Mouse (Mus musculus) spleen, adult 2 months (tissue): ENCODE results near the gene Fxyd3. TPM values are rescaled to one million over a fixed set of nuclear protein-coding genes. Genes with fewer than 3 reads are reported as not detected.

Experiments
- DNase-seq, 2 experiments: peaks; one replicate each; pipeline versions ENCODE4 v3.0.0 to v3.0.0-alpha.2; 2012 to 2021; ENCODE audit warnings: low spot score in 2 of 2, low read depth in 1 of 2
- H3K27ac ChIP-seq: fragments of 200-500 bp; 2 replicates; pipeline ENCODE4 v1.5.1; 2012; ENCODE audit warnings: low read length, inconsistent platforms; ENCODE audit not compliant: insufficient read depth
- H3K27me3 ChIP-seq: fragments of 200-500 bp; 2 replicates; pipeline ENCODE4 v1.6.1; 2012; ENCODE audit warnings: mild to moderate bottlenecking, moderate library complexity, low read length, inconsistent platforms; ENCODE audit not compliant: control insufficient read depth, insufficient read depth
- H3K36me3 ChIP-seq: fragments of 200-500 bp; 2 replicates; pipeline ENCODE4 v1.6.1; 2012; ENCODE audit warnings: mild to moderate bottlenecking, low read length, inconsistent platforms; ENCODE audit not compliant: control insufficient read depth, insufficient read depth
- H3K4me1 ChIP-seq: fragments of 200-500 bp; 2 replicates; pipeline ENCODE4 v1.6.1; 2011; ENCODE audit warnings: inconsistent platforms; ENCODE audit not compliant: control insufficient read depth, insufficient read depth, insufficient read length
- H3K4me3 ChIP-seq: fragments of 200-500 bp; 2 replicates; pipeline ENCODE4 v1.5.1; 2011; ENCODE audit warnings: mild to moderate bottlenecking, inconsistent platforms; ENCODE audit not compliant: insufficient read depth, insufficient read length; ENCODE audit errors: extremely low read depth
- CTCF ChIP-seq: fragments of 200-500 bp; IDR thresholded peaks from 2 replicates; pipeline ENCODE4 v1.5.1; 2011; ENCODE audit warnings: mild to moderate bottlenecking, inconsistent platforms; ENCODE audit not compliant: insufficient read depth, insufficient read length, insufficient replicate concordance; ENCODE audit errors: extremely low read depth
- POLR2A ChIP-seq: fragments of 200-500 bp; IDR thresholded peaks from 2 replicates; pipeline ENCODE4 v1.6.1; 2011; ENCODE audit warnings: low read depth, low read length, inconsistent platforms
- WGBS: fragments of 180-500 bp; shearing (Covaris S2); methylation state at CpG from one replicate; pipeline ENCODE4 v1.1.7; 2018; 5-methylcytosine and 5-hydroxymethylcytosine counted together
- polyA plus RNA-seq: library from polyadenylated mRNA; depleted of rRNA; stranded (reverse); fragments of >200 nt; gene quantifications from 2 replicates; pipeline ENCODE4 v1.2.3, GENCODE M21; 2012

Fxyd3 gene
- polyA plus RNA-seq, 1 experiment = 1.8 TPM

DNA sequence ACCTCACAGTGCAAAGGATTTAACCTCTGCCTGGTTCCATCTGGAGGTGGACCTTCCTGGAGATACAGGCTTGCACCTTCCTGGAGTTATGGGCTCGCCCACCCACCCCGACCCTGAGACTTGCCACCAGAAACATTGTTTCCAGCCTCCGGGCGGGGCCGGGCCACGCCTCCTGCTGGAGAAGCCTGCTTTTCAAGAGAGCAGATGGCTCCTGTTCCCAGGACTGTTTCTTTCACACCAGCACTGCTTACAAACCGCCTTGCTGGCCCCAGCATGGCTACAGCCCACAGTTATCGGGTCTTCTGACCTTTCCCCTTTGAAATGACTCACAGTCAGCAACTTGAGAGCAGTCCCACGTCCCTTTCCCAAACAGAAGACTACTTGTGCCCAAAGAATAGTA is 4.2 kb downstream of the Fxyd3 start:
- TF ChIP-seq POLR2A = no peak
- no peak for TF ChIP-seq CTCF
- H3K27ac ChIP-seq = no peak overlapping the region
- H3K27me3 ChIP-seq = no peaks in the 10 kb centered on the region
- WGBS = 90% methylated on average over 9 of the region's 9 CpGs
- H3K4me1 ChIP-seq = no peaks in the 10 kb centered on the region
- no peak overlapping the region for H3K4me3 ChIP-seq
- no peak for DNase-seq
- no peaks in the 10 kb centered on the region for H3K36me3 ChIP-seq

- Histone ChIP-seq H3K4me3 (no peak overlapping the region), H3K27me3 (no peaks in the 10 kb centered on the region), H3K27ac (no peak overlapping the region), H3K36me3 (no peaks in the 10 kb centered on the region), H3K4me1 (no peaks in the 10 kb centered on the region)
- TF ChIP-seq CTCF (no peak), POLR2A (no peak)
- 89% methylated on average over 6 of the region's 6 CpGs for WGBS
- no peak for DNase-seq
These were observed 6.2 kb downstream of the Fxyd3 start for GRCm38 (mm10) chr7:31070324-31070723.

DNA sequence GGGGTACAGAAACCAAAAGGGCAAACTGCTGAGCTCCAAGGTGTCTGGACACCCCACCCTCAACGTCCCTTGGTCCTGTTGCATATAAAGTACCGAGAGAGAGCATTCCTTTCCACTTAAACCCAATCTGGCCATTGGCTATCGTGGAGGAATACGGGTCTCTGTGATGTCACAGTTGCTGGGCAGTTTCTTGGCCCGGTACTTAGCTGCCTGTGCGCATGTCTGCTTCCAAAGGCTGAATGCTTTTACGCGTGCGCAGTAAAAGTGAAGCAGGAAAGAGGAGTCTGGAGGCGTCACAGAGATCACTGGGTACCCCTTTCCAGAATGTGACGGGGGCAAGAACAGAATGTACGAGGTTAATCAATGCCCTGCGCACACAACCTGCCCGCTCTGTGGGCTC is 7.0 kb downstream of the Fxyd3 start:
- Histone ChIP-seq H3K4me3 (no peak overlapping the region), H3K27me3 (no peaks in the 10 kb centered on the region), H3K27ac (no peak overlapping the region), H3K36me3 (no peaks in the 10 kb centered on the region), H3K4me1 (no peaks in the 10 kb centered on the region)
- DNase-seq = no peak
- WGBS = 87% methylated on average over 14 of the region's 14 CpGs
- TF ChIP-seq CTCF (no peak), POLR2A (no peak)

GRCm38 (mm10) chr7:31067836-31068235 is 8.7 kb downstream of the Fxyd3 start:
- no peaks in the 10 kb centered on the region for H3K36me3 ChIP-seq
- H3K27ac ChIP-seq = no peak overlapping the region
- no peaks in the 10 kb centered on the region for H3K4me1 ChIP-seq
- TF ChIP-seq CTCF (no peak), POLR2A (no peak)
- WGBS = 79% methylated on average over 5 of the region's 5 CpGs
- no peaks in the 10 kb centered on the region for H3K27me3 ChIP-seq
- no peak overlapping the region for H3K4me3 ChIP-seq
- DNase-seq = no peak

DNA sequence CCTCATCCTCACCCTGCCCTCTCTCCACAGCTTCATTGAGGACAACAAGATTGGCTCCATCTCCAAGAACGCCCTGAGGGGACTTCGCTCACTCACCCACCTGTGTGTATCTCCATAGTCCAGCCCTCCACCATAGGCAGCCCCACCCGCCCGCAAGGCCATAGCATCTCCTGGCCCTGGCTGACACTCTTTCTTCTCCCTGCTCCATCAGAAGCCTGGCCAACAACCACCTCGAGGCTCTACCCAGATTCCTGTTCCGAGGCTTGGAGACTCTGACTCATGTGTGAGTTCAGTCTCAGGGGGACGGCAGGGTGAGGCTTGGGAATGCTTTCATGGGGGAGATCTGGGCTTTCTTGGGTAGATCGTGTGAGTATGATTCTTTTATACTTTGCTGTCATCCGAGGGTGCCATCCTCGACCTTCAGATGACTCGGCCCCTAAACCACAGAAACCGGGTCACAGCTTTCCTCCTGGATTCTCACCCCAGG is 13.4 kb downstream of the Fxyd3 start:
- WGBS = 86% methylated on average over 12 of the region's 12 CpGs
- H3K27ac ChIP-seq = no peak overlapping the region
- TF ChIP-seq CTCF (no peak), POLR2A (no peak)
- H3K27me3 ChIP-seq = no peaks in the 10 kb centered on the region
- no peak overlapping the region for H3K4me3 ChIP-seq
- peaks cover 2% of the 10 kb centered on the region; the same call in 1 of the 2 replicates for H3K4me1 ChIP-seq
- DNase-seq = no peak
- no peaks in the 10 kb centered on the region for H3K36me3 ChIP-seq

- Histone ChIP-seq H3K27me3 (no peaks in the 10 kb centered on the region), H3K4me3 (no peak overlapping the region), H3K36me3 (no peaks in the 10 kb centered on the region), H3K27ac (no peak overlapping the region), H3K4me1 (peaks cover 2% of the 10 kb centered on the region; the same call in 1 of the 2 replicates)
- 90% methylated on average over 7 of the region's 7 CpGs for WGBS
- DNase-seq = no peak
- no peak for TF ChIP-seq CTCF
- TF ChIP-seq POLR2A = no peak
These were observed 15.9 kb downstream of the Fxyd3 start for GRCm38 (mm10) chr7:31060621-31061010.

GRCm38 (mm10) chr7:31059919-31060620 is 16.4 kb downstream of the Fxyd3 start:
- Histone ChIP-seq H3K27me3 (no peaks in the 10 kb centered on the region), H3K36me3 (no peaks in the 10 kb centered on the region), H3K4me3 (no peak overlapping the region), H3K27ac (no peak overlapping the region), H3K4me1 (peaks cover 2% of the 10 kb centered on the region; the same call in 1 of the 2 replicates)
- 92% methylated on average over 11 of the region's 11 CpGs for WGBS
- no peak for TF ChIP-seq POLR2A
- no peak for TF ChIP-seq CTCF
- no peak for DNase-seq
